Mouse (Mus musculus): ENCODE data around the gene Olfr1386. TPM values are rescaled to one million over a fixed set of nuclear protein-coding genes. Genes with fewer than 3 reads are reported as not detected.
"Not testable (repeated sequence)": the region's sequence is repeated elsewhere in the genome, so short reads cannot be mapped to it uniquely, and the experiment has no call there.

Gene Olfr1386
- polyA plus RNA-seq (2017; shearing (Covaris generic)) = not detected

DNA sequence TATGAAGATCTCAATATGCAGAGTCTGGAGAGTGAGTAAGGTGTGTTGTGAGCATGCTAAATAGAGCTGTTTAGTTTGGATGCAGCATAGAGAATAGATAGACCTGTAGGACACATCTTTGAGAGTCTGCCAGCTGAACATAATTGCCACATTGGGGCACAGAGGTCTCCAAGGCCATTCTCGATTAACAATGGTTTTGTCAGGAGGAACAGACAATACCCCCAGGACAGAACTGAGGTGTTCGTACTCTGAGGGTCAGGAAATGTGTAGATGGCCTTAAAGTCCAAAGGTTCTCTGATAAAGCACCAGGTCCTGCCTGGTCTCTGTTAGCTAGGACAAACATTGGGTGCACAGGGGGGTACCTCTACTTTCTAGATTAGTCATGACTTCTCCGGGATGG is at the start of gene Olfr1386:
Gene Olfr1386 (plus strand): TSS at position 301 of the 400 bp plus-strand sequence.
- not testable (repeated sequence) for ATAC-seq

DNA sequence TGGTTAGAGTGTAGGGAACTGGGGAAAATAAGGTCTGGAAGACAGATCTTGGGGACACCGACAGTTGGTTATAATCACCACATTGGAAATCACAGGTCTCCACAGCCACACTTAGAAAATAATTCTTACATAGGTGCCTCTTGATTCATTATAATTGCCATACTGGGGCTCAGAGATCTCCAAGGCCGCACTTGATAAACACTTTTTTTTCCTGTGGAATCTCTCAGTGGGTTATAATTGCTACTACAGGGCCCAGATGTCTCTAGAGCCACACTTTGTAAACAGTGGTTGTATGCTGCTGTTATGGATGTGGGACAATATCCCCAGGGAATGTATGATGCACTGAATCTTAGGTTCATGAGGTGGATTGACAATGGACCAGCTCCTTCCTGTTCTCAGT is 42.1 kb upstream of the Olfr1386 start, which contains the start of gene Olfr1389:
Gene Olfr1389 (plus strand): TSS at position 301 of the 400 bp plus-strand sequence.
- ATAC-seq = no peak

DNA sequence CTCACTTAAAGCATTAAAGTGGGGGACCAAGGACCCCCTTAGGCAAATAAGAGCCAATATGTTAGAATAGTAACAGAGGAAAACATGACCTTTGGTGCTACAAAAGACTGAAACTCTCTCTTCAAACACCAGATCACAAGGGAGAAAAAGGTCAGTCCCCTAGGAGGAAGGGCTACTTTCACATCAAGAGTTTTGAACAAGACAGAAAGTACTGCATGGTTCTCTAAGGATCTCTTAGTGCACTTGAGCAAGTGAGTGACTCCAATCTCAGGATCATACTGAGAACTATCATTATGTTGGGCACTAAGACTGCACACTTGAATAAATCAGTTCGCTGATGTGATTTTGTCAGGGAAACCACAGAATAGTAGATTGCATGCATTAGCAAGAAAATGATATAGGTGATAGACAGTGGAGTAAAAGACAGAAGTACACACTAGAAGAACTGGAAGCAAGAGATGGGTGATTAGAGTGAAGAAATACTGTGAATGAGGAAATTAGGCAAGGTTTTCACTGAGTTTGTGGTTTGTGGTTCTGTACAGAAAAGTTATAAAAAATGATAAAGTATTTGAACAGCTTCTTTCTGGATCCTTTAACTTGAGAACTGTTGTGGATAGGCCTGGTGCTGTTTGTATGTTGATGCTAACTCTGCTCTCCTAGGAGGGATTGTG is 39.5 kb upstream of the Olfr1386 start:
- ATAC-seq = no peak

DNA sequence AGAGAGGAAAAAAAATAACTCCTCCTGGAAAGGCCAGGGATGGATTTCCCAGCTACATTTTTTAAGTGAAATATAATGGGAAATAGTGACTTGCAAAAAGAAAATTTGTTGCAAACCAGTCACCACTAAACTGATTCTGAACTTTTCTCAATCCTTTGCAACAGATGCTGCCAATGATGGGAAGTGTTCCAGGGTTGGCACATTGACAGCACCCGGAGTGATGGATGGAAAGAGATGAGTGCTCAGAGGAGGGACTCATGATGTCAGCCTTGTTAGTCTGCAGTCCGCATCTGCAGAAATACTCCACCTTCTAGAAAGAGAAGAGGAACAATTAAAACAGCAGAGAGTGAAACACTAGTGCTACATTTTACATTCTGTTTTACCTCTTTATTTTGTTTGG is 35.2 kb upstream of the Olfr1386 start:
- ATAC-seq = no peak

DNA sequence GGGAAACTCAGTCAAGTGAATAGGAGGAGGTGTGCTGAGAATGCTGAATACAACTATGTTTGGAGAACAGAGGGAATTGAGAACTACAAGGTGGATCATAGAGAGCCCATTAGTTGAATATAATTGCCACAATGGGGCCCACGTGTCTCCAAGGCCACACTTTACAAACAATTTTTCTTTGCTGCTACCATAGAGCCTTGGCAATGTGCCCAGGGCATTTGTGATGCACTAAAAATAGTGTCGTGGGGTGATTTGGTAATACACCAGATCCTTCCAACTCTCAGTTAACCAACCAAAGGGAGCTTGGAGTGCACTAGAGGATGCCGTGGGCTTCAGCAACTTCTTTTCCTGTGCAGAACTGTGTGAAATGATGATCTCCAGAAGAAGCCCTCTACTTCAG is 28.4 kb upstream of the Olfr1386 start, which contains the start of gene Olfr1388:
Gene Olfr1388 (plus strand): TSS at position 214 of the 400 bp plus-strand sequence.
- no peak for ATAC-seq

- no peak for ATAC-seq
Measured at GRCm38 (mm10) chr11:49455043-49455442, 9.8 kb upstream of the Olfr1386 start, which contains the start of gene Olfr1387. Gene Olfr1387 (plus strand): TSS chr11:49455343.

GRCm38 (mm10) chr11:49485973-49486372 is 21.1 kb downstream of the Olfr1386 start:
- ATAC-seq = no peak

GRCm38 (mm10) chr11:49488770-49489169 is 23.9 kb downstream of the Olfr1386 start, which contains the start of gene Olfr1385:
Gene Olfr1385 (plus strand): TSS chr11:49489070.
- not testable (repeated sequence) for ATAC-seq

DNA sequence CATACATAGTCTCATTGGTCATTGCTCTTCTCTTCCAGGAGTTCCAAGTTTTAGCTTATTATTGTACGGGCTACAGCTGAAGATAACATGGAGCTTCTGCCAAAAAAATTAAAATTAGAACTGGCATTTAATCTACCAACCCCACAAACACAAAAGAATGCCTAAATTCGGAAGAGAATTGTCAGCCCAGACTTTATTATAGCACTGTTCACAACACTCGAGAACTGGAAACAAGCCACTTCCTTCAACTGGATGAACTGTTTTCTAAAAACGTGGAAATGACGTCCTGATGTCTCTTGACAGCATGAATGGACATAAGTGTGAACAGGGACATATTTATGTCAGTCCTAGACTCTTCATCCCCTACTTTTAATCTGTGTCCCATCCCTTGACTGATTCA is 53.2 kb downstream of the Olfr1386 start:
- no peak for ATAC-seq

GRCm38 (mm10) chr11:49519348-49519747 is 54.5 kb downstream of the Olfr1386 start, which contains the start of gene Olfr1383:
Gene Olfr1383 (plus strand): TSS chr11:49519648.
- no peak for ATAC-seq

Other genes with a start within 250 kb of the Olfr1386 start
- gene Mgat1, start 220.9 kb upstream of the Olfr1386 start, polyA plus RNA-seq (2017; shearing (Covaris generic)) = 10 to 100 TPM; 55.3 to 85.9 TPM
- gene Olfr1393, start 186.7 kb upstream of the Olfr1386 start, polyA plus RNA-seq (2017; shearing (Covaris generic)) = not detected
- gene Olfr1392, start 179.8 kb upstream of the Olfr1386 start, polyA plus RNA-seq (2017; shearing (Covaris generic)) = not detected
- not detected for gene Olfr10, start 160.3 kb upstream of the Olfr1386 start, polyA plus RNA-seq (2017; shearing (Covaris generic))
- not detected for gene Olfr1391, start 142.3 kb upstream of the Olfr1386 start, polyA plus RNA-seq (2017; shearing (Covaris generic))
- gene Olfr1390, start 129.9 kb upstream of the Olfr1386 start, polyA plus RNA-seq (2017; shearing (Covaris generic)) = not detected
- not detected for gene Olfr1389, start 42.0 kb upstream of the Olfr1386 start, polyA plus RNA-seq (2017; shearing (Covaris generic))
- gene Olfr1388, start 28.4 kb upstream of the Olfr1386 start, polyA plus RNA-seq (2017; shearing (Covaris generic)) = not detected
- under 1 TPM in 1 of 2 experiments, not detected in 1; 0.16 TPM for gene Olfr1387, start 9.7 kb upstream of the Olfr1386 start, polyA plus RNA-seq (2017; shearing (Covaris generic))
- under 1 TPM in 1 of 2 experiments, not detected in 1; 0.17 TPM for gene Olfr1385, start 24.0 kb downstream of the Olfr1386 start, polyA plus RNA-seq (2017; shearing (Covaris generic))
- not detected for gene Olfr1384, start 41.7 kb downstream of the Olfr1386 start, polyA plus RNA-seq (2017; shearing (Covaris generic))
- gene Olfr1383, start 54.6 kb downstream of the Olfr1386 start, polyA plus RNA-seq (2017; shearing (Covaris generic)) = not detected
- not detected for gene Olfr1382, start 63.2 kb downstream of the Olfr1386 start, polyA plus RNA-seq (2017; shearing (Covaris generic))
- gene Olfr1381, start 78.4 kb downstream of the Olfr1386 start, polyA plus RNA-seq (2017; shearing (Covaris generic)) = not detected
- not detected for gene Olfr1380, start 91.8 kb downstream of the Olfr1386 start, polyA plus RNA-seq (2017; shearing (Covaris generic))
- gene Flt4, start 144.2 kb downstream of the Olfr1386 start, polyA plus RNA-seq (2017; shearing (Covaris generic)) = not detected
- gene Scgb3a1, start 198.6 kb downstream of the Olfr1386 start, polyA plus RNA-seq (2017; shearing (Covaris generic)) = under 1 TPM in 1 of 2 experiments, not detected in 1; 0.97 TPM
- gene Cnot6, start 247.7 kb downstream of the Olfr1386 start, polyA plus RNA-seq (2017; shearing (Covaris generic)) = 10 to 100 TPM; 25.8 to 30.9 TPM